In the genomic region with DNA sequence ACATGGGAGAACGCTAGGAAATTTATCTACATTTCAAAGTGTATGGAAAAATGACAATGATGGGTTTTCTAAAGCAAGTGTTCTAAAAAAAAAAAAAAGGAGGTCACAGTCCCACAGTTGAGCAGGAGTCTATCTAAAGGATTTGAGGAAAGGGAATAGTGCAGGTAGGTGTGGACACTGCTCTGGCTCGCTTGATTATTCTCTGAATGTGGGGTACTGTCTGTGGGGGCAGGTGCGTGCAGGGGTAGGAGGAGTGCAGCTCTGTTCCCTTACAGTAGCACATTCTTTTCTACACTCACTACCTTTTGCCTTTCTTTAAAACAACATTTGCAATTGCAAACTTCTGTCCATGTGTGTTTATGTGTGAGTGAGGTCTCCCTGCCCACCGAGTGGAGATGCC, we compare ENCODE assay signal across 19 mouse cellular contexts.
DNase-seq lines count a peak whose midpoint lies in the region; ATAC-seq and TF ChIP-seq lines count a peak whose summit lies in the region.
"Had no signal": no experiment of that assay in that cellular context is flagged by ENCODE, and none has a peak within 500 bp of the region (broad histone marks: within the 10 kb centered on the region; RNA-seq: fewer than 3 reads in every experiment).

No protein-coding gene starts in this region.

- H3K36me3 ChIP-seq in forebrain, embryonic 13.5 days (ENCODE audit: poor library complexity, severe bottlenecking): no peaks in the 10 kb centered on the region
- no peaks in the 10 kb centered on the region for H3K36me3 ChIP-seq in forebrain, embryonic 12.5 days (replicated peaks)
- H3K36me3 ChIP-seq in midbrain, embryonic 15.5 days (replicated peaks): no peaks in the 10 kb centered on the region
- no peaks in the 10 kb centered on the region for H3K36me3 ChIP-seq in midbrain, postnatal 0 days (ENCODE audit: insufficient read depth, low read length)
- H3K36me3 ChIP-seq: G1E had no signal

- WGBS in forebrain, embryonic 13.5 days: 83% methylated on average over 4 of the region's 4 CpGs
- WGBS in forebrain, embryonic 12.5 days: 83% methylated on average over 4 of the region's 4 CpGs
- WGBS in midbrain, embryonic 15.5 days: 71% methylated on average over 4 of the region's 4 CpGs
- WGBS in midbrain, postnatal 0 days: 77% methylated on average over 4 of the region's 4 CpGs

- peak; percentile 66; the same call in 1 of the 2 replicates for ATAC-seq in forebrain, embryonic 13.5 days
- no peak for ATAC-seq in forebrain, embryonic 12.5 days (ENCODE audit: low FRiP score)
- ATAC-seq in midbrain, embryonic 15.5 days (replicated peaks): peak; percentile 54; the same call in 1 of the 2 replicates
- no peak for ATAC-seq in midbrain, postnatal 0 days (ENCODE audit: low FRiP score)
- ATAC-seq: activated CD4-positive, CD25-positive, alpha-beta regulatory T cell, adult 4 months; CD4-positive, CD25-positive, alpha-beta regulatory T cell, adult 4 months; Patski had no signal

- DNase-seq in midbrain, postnatal 0 days (ENCODE audit: low spot score): no peak
- DNase-seq: adrenal gland, adult 2 months; adrenal gland, adult 8-10 months; adrenal gland, postnatal 10 days; adrenal gland, postnatal 14 days; adrenal gland, postnatal 25 days; adrenal gland, postnatal 36 days; B cell, adult 2 months; cerebellum, adult 11 months; cerebellum, adult 11-12 months; cerebellum, adult 18-20 months had no signal

- H3K4me3 ChIP-seq in forebrain, embryonic 13.5 days: no peak overlapping the region
- H3K4me3 ChIP-seq in forebrain, embryonic 12.5 days (replicated peaks): no peak overlapping the region
- no peak overlapping the region for H3K4me3 ChIP-seq in midbrain, embryonic 15.5 days
- no peak overlapping the region for H3K4me3 ChIP-seq in midbrain, postnatal 0 days (ENCODE audit: low read depth, low read length)

- no peak overlapping the region for H3K9ac ChIP-seq in forebrain, embryonic 13.5 days
- no peak overlapping the region for H3K9ac ChIP-seq in forebrain, embryonic 12.5 days
- H3K9ac ChIP-seq in midbrain, embryonic 15.5 days: no peak overlapping the region
- H3K9ac ChIP-seq in midbrain, postnatal 0 days (replicated peaks; ENCODE audit: low read length, poor library complexity, severe bottlenecking): no peak overlapping the region

- TF ChIP-seq CTCF in midbrain, postnatal 0 days (IDR thresholded peaks at IDR 0.05): no peak

- H3K27me3 ChIP-seq in forebrain, embryonic 13.5 days: no peaks in the 10 kb centered on the region
- H3K27me3 ChIP-seq in forebrain, embryonic 12.5 days: no peaks in the 10 kb centered on the region
- no peaks in the 10 kb centered on the region for H3K27me3 ChIP-seq in midbrain, embryonic 15.5 days (replicated peaks)
- H3K27me3 ChIP-seq in midbrain, postnatal 0 days (ENCODE audit: insufficient read depth, low read length): no peaks in the 10 kb centered on the region
- H3K27me3 ChIP-seq: CH12.LX, Patski had no signal

- no peak overlapping the region for H3K4me2 ChIP-seq in forebrain, embryonic 13.5 days
- H3K4me2 ChIP-seq in forebrain, embryonic 12.5 days: no peak overlapping the region
- H3K4me2 ChIP-seq in midbrain, embryonic 15.5 days: no peak overlapping the region
- H3K4me2 ChIP-seq in midbrain, postnatal 0 days (ENCODE audit: low read depth, low read length, poor library complexity, severe bottlenecking): no peak overlapping the region

- no peak overlapping the region for H3K27ac ChIP-seq in forebrain, embryonic 13.5 days
- no peak overlapping the region for H3K27ac ChIP-seq in forebrain, embryonic 12.5 days
- H3K27ac ChIP-seq in midbrain, embryonic 15.5 days: no peak overlapping the region
- H3K27ac ChIP-seq in midbrain, postnatal 0 days (ENCODE audit: low read depth, low read length): no peak overlapping the region

- H3K4me1 ChIP-seq in forebrain, embryonic 13.5 days: no peaks in the 10 kb centered on the region
- no peaks in the 10 kb centered on the region for H3K4me1 ChIP-seq in forebrain, embryonic 12.5 days
- no peaks in the 10 kb centered on the region for H3K4me1 ChIP-seq in midbrain, embryonic 15.5 days
- H3K4me1 ChIP-seq in midbrain, postnatal 0 days (ENCODE audit: insufficient read depth, low read length): no peaks in the 10 kb centered on the region

- H3K9me3 ChIP-seq in forebrain, embryonic 13.5 days (replicated peaks): no peaks in the 10 kb centered on the region
- H3K9me3 ChIP-seq in forebrain, embryonic 12.5 days: no peaks in the 10 kb centered on the region
- H3K9me3 ChIP-seq in midbrain, embryonic 15.5 days: no peaks in the 10 kb centered on the region
- H3K9me3 ChIP-seq in midbrain, postnatal 0 days (ENCODE audit: low read length): no peaks in the 10 kb centered on the region

Comparison
In these comparisons a context has a peak if more than half of its experiments do, and no peak if none do; other contexts are left out.
1. ATAC-seq: peak in forebrain, embryonic 13.5 days (single experiment) and midbrain, embryonic 15.5 days (single experiment); none in forebrain, embryonic 12.5 days (single experiment) and midbrain, postnatal 0 days (single experiment).